Mouse (Mus musculus): ENCODE measurements at regions not wholly inside any gene's neighbourhood (a gene's known extent, or its start where the extent isn't known, plus 50 kb on each side); places are given as distances from the start of the nearest gene placed in this dataset.

GRCm38 (mm10) chr3:40443788-40444595 is 87.1 kb upstream of the Intu start:
- peaks cover 4% of the 10 kb centered on the region for H3K4me1 ChIP-seq (ENCODE audit: control insufficient read depth, insufficient read depth, low read length)
- no peaks in the 10 kb centered on the region for H3K36me3 ChIP-seq (ENCODE audit: control insufficient read depth, insufficient read depth, low read length, poor library complexity, severe bottlenecking)
- TF ChIP-seq EP300 (IDR thresholded peaks at IDR 0.05; ENCODE audit: insufficient read depth, low read depth, low read length), result no peak
- no peak for TF ChIP-seq POLR2A (IDR thresholded peaks at IDR 0.05; ENCODE audit: insufficient read depth, low read length)
- TF ChIP-seq CTCF (IDR thresholded peaks at IDR 0.05; ENCODE audit: low read depth, low read length), result peak; percentile 69
- no peaks in the 10 kb centered on the region for H3K27me3 ChIP-seq (ENCODE audit: control insufficient read depth, insufficient read depth, low read length, poor library complexity, severe bottlenecking)
- no peaks in the 10 kb centered on the region for H3K9me3 ChIP-seq (replicated peaks; ENCODE audit: control insufficient read depth, insufficient read depth, low read length, poor library complexity, severe bottlenecking)
- no peak overlapping the region for H3K9ac ChIP-seq (ENCODE audit: low read depth, poor library complexity, severe bottlenecking)
- H3K27ac ChIP-seq (ENCODE audit: insufficient read depth, low read length), result no peak overlapping the region
- H3K4me3 ChIP-seq (ENCODE audit: low read depth, low read length), result no peak overlapping the region

GRCm38 (mm10) chr3:40452958-40453357 is 78.1 kb upstream of the Intu start:
- TF ChIP-seq EP300 (IDR thresholded peaks at IDR 0.05; ENCODE audit: insufficient read depth, low read depth, low read length) (no peak), CTCF (IDR thresholded peaks at IDR 0.05; ENCODE audit: low read depth, low read length) (no peak), POLR2A (IDR thresholded peaks at IDR 0.05; ENCODE audit: insufficient read depth, low read length) (no peak)
- H3K4me1 ChIP-seq (ENCODE audit: control insufficient read depth, insufficient read depth, low read length), result peaks cover 5% of the 10 kb centered on the region
- H3K9me3 ChIP-seq (replicated peaks; ENCODE audit: control insufficient read depth, insufficient read depth, low read length, poor library complexity, severe bottlenecking), result no peaks in the 10 kb centered on the region
- no peaks in the 10 kb centered on the region for H3K36me3 ChIP-seq (ENCODE audit: control insufficient read depth, insufficient read depth, low read length, poor library complexity, severe bottlenecking)
- H3K9ac ChIP-seq (ENCODE audit: low read depth, poor library complexity, severe bottlenecking), result no peak overlapping the region
- no peaks in the 10 kb centered on the region for H3K27me3 ChIP-seq (ENCODE audit: control insufficient read depth, insufficient read depth, low read length, poor library complexity, severe bottlenecking)
- no peak overlapping the region for H3K27ac ChIP-seq (ENCODE audit: insufficient read depth, low read length)
- H3K4me3 ChIP-seq (ENCODE audit: low read depth, low read length), result no peak overlapping the region

GRCm38 (mm10) chr3:40453552-40453951 is 77.5 kb upstream of the Intu start:
- Histone ChIP-seq H3K36me3 (ENCODE audit: control insufficient read depth, insufficient read depth, low read length, poor library complexity, severe bottlenecking) (no peaks in the 10 kb centered on the region), H3K27ac (ENCODE audit: insufficient read depth, low read length) (no peak overlapping the region), H3K4me3 (ENCODE audit: low read depth, low read length) (no peak overlapping the region)

DNA sequence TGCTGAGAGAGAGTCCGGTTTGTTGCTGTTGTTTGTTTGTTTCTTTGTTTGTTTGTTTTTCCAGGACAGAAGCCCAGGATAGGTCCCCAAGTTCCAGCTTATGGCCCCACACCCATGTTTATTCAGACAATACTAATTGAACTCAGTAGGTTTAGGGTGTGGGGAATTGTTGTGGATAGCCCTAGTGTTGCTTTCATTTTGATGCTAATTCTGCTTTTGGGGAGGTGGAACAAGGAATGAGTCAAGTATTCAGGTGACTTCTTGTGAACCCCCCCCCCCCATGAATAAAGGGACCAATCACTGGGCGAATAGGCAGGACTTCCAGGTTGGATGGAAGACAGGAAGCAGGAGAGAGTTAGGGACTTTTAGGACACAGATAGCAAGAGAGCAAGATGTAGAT is 75.0 kb upstream of the Intu start:
- Histone ChIP-seq H3K36me3 (ENCODE audit: control insufficient read depth, insufficient read depth, low read length, poor library complexity, severe bottlenecking) (no peaks in the 10 kb centered on the region), H3K4me3 (ENCODE audit: low read depth, low read length) (no peak overlapping the region), H3K27ac (ENCODE audit: insufficient read depth, low read length) (peak overlapping the region; percentile 55), H3K9ac (ENCODE audit: low read depth, poor library complexity, severe bottlenecking) (no peak overlapping the region), H3K27me3 (ENCODE audit: control insufficient read depth, insufficient read depth, low read length, poor library complexity, severe bottlenecking) (no peaks in the 10 kb centered on the region), H3K4me1 (ENCODE audit: control insufficient read depth, insufficient read depth, low read length) (peaks cover 5% of the 10 kb centered on the region), H3K9me3 (replicated peaks; ENCODE audit: control insufficient read depth, insufficient read depth, low read length, poor library complexity, severe bottlenecking) (no peaks in the 10 kb centered on the region)
- TF ChIP-seq EP300 (IDR thresholded peaks at IDR 0.05; ENCODE audit: insufficient read depth, low read depth, low read length) (no peak), CTCF (IDR thresholded peaks at IDR 0.05; ENCODE audit: low read depth, low read length) (no peak), POLR2A (IDR thresholded peaks at IDR 0.05; ENCODE audit: insufficient read depth, low read length) (no peak)

More at GRCm38 (mm10) chr3:40453552-40453951, 77.5 kb upstream of the Intu start:
- Histone ChIP-seq H3K4me1 (ENCODE audit: control insufficient read depth, insufficient read depth, low read length) (peaks cover 5% of the 10 kb centered on the region), H3K27me3 (ENCODE audit: control insufficient read depth, insufficient read depth, low read length, poor library complexity, severe bottlenecking) (no peaks in the 10 kb centered on the region), H3K9me3 (replicated peaks; ENCODE audit: control insufficient read depth, insufficient read depth, low read length, poor library complexity, severe bottlenecking) (no peaks in the 10 kb centered on the region), H3K9ac (ENCODE audit: low read depth, poor library complexity, severe bottlenecking) (no peak overlapping the region)
- no peak for TF ChIP-seq POLR2A (IDR thresholded peaks at IDR 0.05; ENCODE audit: insufficient read depth, low read length)

DNA sequence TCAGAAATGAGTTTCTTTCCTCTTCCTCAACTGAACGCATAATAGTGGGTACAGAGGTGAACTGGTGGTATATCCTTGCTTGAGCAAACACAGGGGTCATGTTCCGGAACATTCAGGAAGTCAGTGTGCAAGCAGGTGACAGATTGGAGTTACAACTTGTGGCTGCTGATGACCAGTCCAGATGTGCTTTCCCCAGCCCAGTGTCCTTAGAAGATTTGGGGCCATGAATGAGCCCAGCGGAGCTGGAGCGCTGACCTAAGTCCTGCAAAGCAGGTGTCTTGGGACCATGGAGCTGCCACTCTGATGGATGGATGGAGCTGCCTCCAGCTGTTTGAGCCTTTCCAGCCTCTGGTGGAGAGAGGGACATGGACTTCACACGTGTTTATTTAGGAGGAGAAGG is 72.6 kb upstream of the Intu start:
- no peak overlapping the region for H3K27ac ChIP-seq (ENCODE audit: insufficient read depth, low read length)
- TF ChIP-seq EP300 (IDR thresholded peaks at IDR 0.05; ENCODE audit: insufficient read depth, low read depth, low read length) (no peak), CTCF (IDR thresholded peaks at IDR 0.05; ENCODE audit: low read depth, low read length) (no peak), POLR2A (IDR thresholded peaks at IDR 0.05; ENCODE audit: insufficient read depth, low read length) (no peak)
- H3K36me3 ChIP-seq (ENCODE audit: control insufficient read depth, insufficient read depth, low read length, poor library complexity, severe bottlenecking), result no peaks in the 10 kb centered on the region
- H3K4me1 ChIP-seq (ENCODE audit: control insufficient read depth, insufficient read depth, low read length), result peaks cover 5% of the 10 kb centered on the region
- H3K27me3 ChIP-seq (ENCODE audit: control insufficient read depth, insufficient read depth, low read length, poor library complexity, severe bottlenecking), result no peaks in the 10 kb centered on the region
- no peak overlapping the region for H3K9ac ChIP-seq (ENCODE audit: low read depth, poor library complexity, severe bottlenecking)
- H3K4me3 ChIP-seq (ENCODE audit: low read depth, low read length), result no peak overlapping the region
- no peaks in the 10 kb centered on the region for H3K9me3 ChIP-seq (replicated peaks; ENCODE audit: control insufficient read depth, insufficient read depth, low read length, poor library complexity, severe bottlenecking)

GRCm38 (mm10) chr3:40463446-40463845 is 67.6 kb upstream of the Intu start:
- Histone ChIP-seq H3K9ac (ENCODE audit: low read depth, poor library complexity, severe bottlenecking) (no peak overlapping the region), H3K36me3 (ENCODE audit: control insufficient read depth, insufficient read depth, low read length, poor library complexity, severe bottlenecking) (no peaks in the 10 kb centered on the region), H3K9me3 (replicated peaks; ENCODE audit: control insufficient read depth, insufficient read depth, low read length, poor library complexity, severe bottlenecking) (no peaks in the 10 kb centered on the region), H3K27me3 (ENCODE audit: control insufficient read depth, insufficient read depth, low read length, poor library complexity, severe bottlenecking) (no peaks in the 10 kb centered on the region), H3K27ac (ENCODE audit: insufficient read depth, low read length) (no peak overlapping the region), H3K4me3 (ENCODE audit: low read depth, low read length) (no peak overlapping the region), H3K4me1 (ENCODE audit: control insufficient read depth, insufficient read depth, low read length) (no peaks in the 10 kb centered on the region)
- TF ChIP-seq POLR2A (IDR thresholded peaks at IDR 0.05; ENCODE audit: insufficient read depth, low read length) (no peak), EP300 (IDR thresholded peaks at IDR 0.05; ENCODE audit: insufficient read depth, low read depth, low read length) (no peak), CTCF (IDR thresholded peaks at IDR 0.05; ENCODE audit: low read depth, low read length) (no peak)
